ENCODE assay signal across 13 mouse cellular contexts in the genomic region with DNA sequence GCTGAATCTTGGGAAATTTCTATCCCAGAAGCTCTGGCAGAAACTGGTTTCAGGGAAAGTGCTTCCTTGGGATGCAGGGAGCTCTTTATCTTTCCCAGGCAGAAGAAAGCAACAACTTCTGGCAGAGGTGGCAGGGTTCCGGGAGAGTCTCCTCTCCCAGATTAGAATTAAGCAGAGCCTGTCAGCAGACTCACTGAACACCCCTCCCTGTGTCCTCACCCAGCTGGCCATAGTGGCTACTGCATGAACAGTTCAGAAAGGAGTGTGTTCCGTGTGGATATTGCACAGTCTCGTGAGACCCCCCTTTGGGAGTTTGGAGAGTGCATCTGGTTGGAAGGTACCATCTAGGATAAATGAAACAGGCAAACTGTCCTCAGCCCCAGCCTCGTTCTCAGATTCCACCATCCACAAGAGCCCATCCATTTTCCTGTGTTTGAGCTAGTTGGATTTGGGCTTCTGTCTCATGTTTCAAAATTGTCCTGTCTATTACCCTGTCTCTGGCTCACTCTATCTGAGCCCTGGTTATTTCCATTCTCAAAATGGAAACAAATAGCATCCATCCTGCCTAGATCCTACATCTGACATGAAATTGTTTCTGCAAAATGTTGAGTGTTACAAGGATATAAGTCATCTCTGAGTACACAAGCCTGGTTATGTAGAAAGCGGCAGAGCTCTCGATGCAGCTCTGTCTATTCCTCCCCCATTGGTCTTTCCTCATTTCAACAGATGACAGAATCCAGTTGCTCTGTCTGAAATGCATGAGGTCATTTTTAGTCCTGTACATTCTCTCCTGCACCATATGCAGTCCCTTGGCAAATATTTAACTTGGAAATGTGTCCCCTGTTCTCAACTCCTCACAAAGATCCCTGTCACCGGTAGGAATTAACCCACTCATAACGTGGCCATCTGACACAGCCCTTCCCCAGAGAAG.
DNase-seq lines count a peak whose midpoint lies in the region; ATAC-seq lines count a peak whose summit lies in the region.
"Had no signal": no experiment of that assay in that cellular context is flagged by ENCODE, and none has a peak within 500 bp of the region (broad histone marks: within the 10 kb centered on the region; RNA-seq: fewer than 3 reads in every experiment).

No protein-coding gene starts in this region.

- no peak overlapping the region for H3K9ac ChIP-seq in embryonic facial prominence, embryonic 14.5 days (ENCODE audit: low read depth, low read length)
- H3K9ac ChIP-seq in heart, embryonic 15.5 days = no peak overlapping the region
- no peak overlapping the region for H3K9ac ChIP-seq in stomach, embryonic 15.5 days
- no peak overlapping the region for H3K9ac ChIP-seq in hindbrain, embryonic 16.5 days (ENCODE audit: low read depth, low read length)
- H3K9ac ChIP-seq: liver, embryonic 14.5 days had no signal

- no peaks in the 10 kb centered on the region for H3K9me3 ChIP-seq in embryonic facial prominence, embryonic 14.5 days (ENCODE audit: control insufficient read depth, low read length)
- H3K9me3 ChIP-seq in embryonic facial prominence, embryonic 10.5 days = no peaks in the 10 kb centered on the region
- H3K9me3 ChIP-seq in heart, embryonic 15.5 days (replicated peaks) = no peaks in the 10 kb centered on the region
- no peaks in the 10 kb centered on the region for H3K9me3 ChIP-seq in stomach, embryonic 15.5 days
- no peaks in the 10 kb centered on the region for H3K9me3 ChIP-seq in hindbrain, embryonic 16.5 days (ENCODE audit: control insufficient read depth, low read length)

- H3K36me3 ChIP-seq in embryonic facial prominence, embryonic 14.5 days (ENCODE audit: control insufficient read depth, insufficient read depth, low read length) = no peaks in the 10 kb centered on the region
- H3K36me3 ChIP-seq in embryonic facial prominence, embryonic 10.5 days (replicated peaks) = no peaks in the 10 kb centered on the region
- no peaks in the 10 kb centered on the region for H3K36me3 ChIP-seq in heart, embryonic 15.5 days
- H3K36me3 ChIP-seq in stomach, embryonic 15.5 days = no peaks in the 10 kb centered on the region
- no peaks in the 10 kb centered on the region for H3K36me3 ChIP-seq in hindbrain, embryonic 16.5 days (ENCODE audit: control insufficient read depth, insufficient read depth, low read length)

- H3K27me3 ChIP-seq in embryonic facial prominence, embryonic 14.5 days (replicated peaks; ENCODE audit: control insufficient read depth, insufficient read depth, low read length) = no peaks in the 10 kb centered on the region
- no peaks in the 10 kb centered on the region for H3K27me3 ChIP-seq in embryonic facial prominence, embryonic 10.5 days (replicated peaks; ENCODE audit: low read depth, poor library complexity, severe bottlenecking)
- H3K27me3 ChIP-seq in heart, embryonic 15.5 days = no peaks in the 10 kb centered on the region
- H3K27me3 ChIP-seq in stomach, embryonic 15.5 days (replicated peaks) = no peaks in the 10 kb centered on the region
- no peaks in the 10 kb centered on the region for H3K27me3 ChIP-seq in hindbrain, embryonic 16.5 days (replicated peaks; ENCODE audit: control insufficient read depth, insufficient read depth, low read length)
- H3K27me3 ChIP-seq: megakaryocyte, embryonic 14.5 days had no signal

- WGBS in embryonic facial prominence, embryonic 14.5 days = 62% methylated on average over 8 of the region's 8 CpGs
- 84% methylated on average over 8 of the region's 8 CpGs for WGBS in embryonic facial prominence, embryonic 10.5 days
- 26% methylated on average over 8 of the region's 8 CpGs for WGBS in heart, embryonic 15.5 days
- 31% methylated on average over 8 of the region's 8 CpGs for WGBS in stomach, embryonic 15.5 days
- 78% methylated on average over 8 of the region's 8 CpGs for WGBS in hindbrain, embryonic 16.5 days

- H3K4me2 ChIP-seq in embryonic facial prominence, embryonic 14.5 days (ENCODE audit: low read depth, low read length) = no peak overlapping the region
- peak overlapping the region; percentile 16; the same call in 1 of the 2 replicates for H3K4me2 ChIP-seq in heart, embryonic 15.5 days
- H3K4me2 ChIP-seq in stomach, embryonic 15.5 days = no peak overlapping the region
- no peak overlapping the region for H3K4me2 ChIP-seq in hindbrain, embryonic 16.5 days (ENCODE audit: low read length)

- peak; percentile 65; the same call in 1 of the 2 replicates for ATAC-seq in embryonic facial prominence, embryonic 14.5 days (ENCODE audit: low read depth)
- peak; percentile 74 for ATAC-seq in heart, embryonic 15.5 days (replicated peaks; ENCODE audit: insufficient number of reproducible peaks, insufficient read depth, low FRiP score, low read depth)
- ATAC-seq in stomach, embryonic 15.5 days (ENCODE audit: insufficient read depth, low FRiP score, low read depth) = peak; percentile 80
- no peak for ATAC-seq in activated CD4-positive, CD25-positive, alpha-beta regulatory T cell, adult 4 months
- no peak for ATAC-seq in hindbrain, embryonic 16.5 days
- ATAC-seq: hindbrain, postnatal 0 days had no signal

- no peak overlapping the region for H3K4me3 ChIP-seq in embryonic facial prominence, embryonic 14.5 days (ENCODE audit: low read depth, low read length)
- no peak overlapping the region for H3K4me3 ChIP-seq in embryonic facial prominence, embryonic 10.5 days
- no peak overlapping the region for H3K4me3 ChIP-seq in heart, embryonic 15.5 days
- no peak overlapping the region for H3K4me3 ChIP-seq in stomach, embryonic 15.5 days (replicated peaks)
- no peak overlapping the region for H3K4me3 ChIP-seq in hindbrain, embryonic 16.5 days (ENCODE audit: low read length)
- H3K4me3 ChIP-seq: megakaryocyte, embryonic 14.5 days had no signal

- H3K27ac ChIP-seq in embryonic facial prominence, embryonic 14.5 days (replicated peaks; ENCODE audit: low read depth, low read length) = no peak overlapping the region
- no peak overlapping the region for H3K27ac ChIP-seq in embryonic facial prominence, embryonic 10.5 days (replicated peaks)
- peak overlapping the region; percentile 57 for H3K27ac ChIP-seq in heart, embryonic 15.5 days
- H3K27ac ChIP-seq in stomach, embryonic 15.5 days = peak overlapping the region; percentile 41; the same call in 1 of the 2 replicates
- no peak overlapping the region for H3K27ac ChIP-seq in hindbrain, embryonic 16.5 days (ENCODE audit: low read depth, low read length)
- H3K27ac ChIP-seq: hindbrain, postnatal 0 days; liver, embryonic 14.5 days had no signal

- peak; percentile 35 for DNase-seq in embryonic facial prominence, embryonic 14.5 days (ENCODE audit: low spot score)
- no peak for DNase-seq in embryonic facial prominence, embryonic 10.5 days (ENCODE audit: low spot score)
- DNase-seq in ovary, postnatal 36 days (ENCODE audit: low spot score) = peak; percentile 4
- DNase-seq in ovary, postnatal 14 days (ENCODE audit: low spot score) = no peak
- DNase-seq: kidney, postnatal 4 days; thymus, postnatal 36 days had no signal

- H3K4me1 ChIP-seq in embryonic facial prominence, embryonic 14.5 days (ENCODE audit: control insufficient read depth, insufficient read depth, low read length) = no peaks in the 10 kb centered on the region
- H3K4me1 ChIP-seq in embryonic facial prominence, embryonic 10.5 days = no peaks in the 10 kb centered on the region
- H3K4me1 ChIP-seq in heart, embryonic 15.5 days (replicated peaks) = peaks cover 10% of the 10 kb centered on the region
- H3K4me1 ChIP-seq in stomach, embryonic 15.5 days = no peaks in the 10 kb centered on the region
- H3K4me1 ChIP-seq in hindbrain, embryonic 16.5 days (ENCODE audit: control insufficient read depth, insufficient read depth, low read depth, low read length) = no peaks in the 10 kb centered on the region; the same call in 1 of the 2 replicates
- H3K4me1 ChIP-seq: megakaryocyte, embryonic 14.5 days had no signal

Comparison
In these comparisons a context has a peak if more than half of its experiments do, and no peak if none do; other contexts are left out.
1. DNase-seq: peak in embryonic facial prominence, embryonic 14.5 days (single experiment) and ovary, postnatal 36 days (single experiment); none in embryonic facial prominence, embryonic 10.5 days (single experiment) and ovary, postnatal 14 days (single experiment).
2. ATAC-seq: peak in embryonic facial prominence, embryonic 14.5 days (single experiment), heart, embryonic 15.5 days (single experiment) and stomach, embryonic 15.5 days (single experiment); none in activated CD4-positive, CD25-positive, alpha-beta regulatory T cell, adult 4 months (single experiment) and hindbrain, embryonic 16.5 days (single experiment).
3. H3K27ac ChIP-seq: peak in heart, embryonic 15.5 days (single experiment) and stomach, embryonic 15.5 days (single experiment); none in embryonic facial prominence, embryonic 14.5 days (single experiment), embryonic facial prominence, embryonic 10.5 days (single experiment) and hindbrain, embryonic 16.5 days (single experiment).